Mouse (Mus musculus) lung, postnatal 0 days (tissue): Measurements from ENCODE around the gene Tsc22d1. TPM values are rescaled to one million over a fixed set of nuclear protein-coding genes. Genes with fewer than 3 reads are reported as not detected.

Experiments used
- ATAC-seq: fragments of 200-750 bp; cut with Nextera tagmentation; 2 replicates; pipeline ENCODE4 v1.8.0; 2017; ENCODE audit warnings: moderate library complexity
- DNase-seq: peaks from one replicate; pipeline ENCODE4 v3.0.0-alpha.2; 2016; ENCODE audit warnings: low spot score
- H3K27ac ChIP-seq: fragments of 300-500 bp; sonication (generic); 2 replicates; pipeline ENCODE4 v1.5.1; 2014; ENCODE audit warnings: antibody characterized with exemption, mild to moderate bottlenecking, low read length, mixed read lengths
- H3K27me3 ChIP-seq: fragments of 300-500 bp; sonication (generic); replicated peaks from 2 replicates; pipeline ENCODE4 v1.6.1; 2014; ENCODE audit warnings: low read length, mixed read lengths; ENCODE audit not compliant: insufficient read depth
- H3K36me3 ChIP-seq: fragments of 300-500 bp; sonication (generic); 2 replicates; pipeline ENCODE4 v1.6.1; 2014; ENCODE audit warnings: low read length, mixed read lengths; ENCODE audit not compliant: insufficient read depth
- H3K4me1 ChIP-seq: fragments of 300-500 bp; sonication (generic); 2 replicates; pipeline ENCODE4 v1.6.1; 2014; ENCODE audit warnings: antibody characterized with exemption, low read depth, low read length, mixed read lengths; ENCODE audit not compliant: insufficient read depth
- H3K4me2 ChIP-seq: fragments of 300-500 bp; sonication (generic); replicated peaks from 2 replicates; pipeline ENCODE4 v1.6.1; 2014; ENCODE audit warnings: low read depth, mild to moderate bottlenecking, low read length, moderate library complexity, mixed read lengths
- H3K4me3 ChIP-seq: fragments of 300-500 bp; sonication (generic); 2 replicates; pipeline ENCODE4 v1.5.1; 2014; ENCODE audit warnings: low read depth, low read length
- H3K9ac ChIP-seq: fragments of 300-500 bp; sonication (generic); replicated peaks from 2 replicates; pipeline ENCODE4 v1.6.1; 2014; ENCODE audit warnings: low read depth, mild to moderate bottlenecking
- H3K9me3 ChIP-seq: fragments of 300-500 bp; sonication (generic); 2 replicates; pipeline ENCODE4 v1.6.1; 2016; ENCODE audit warnings: low read length, mixed read lengths
- CTCF ChIP-seq: IDR thresholded peaks from 2 replicates; pipeline ENCODE4 v1.5.1; 2016; ENCODE audit warnings: antibody characterized with exemption, mild to moderate bottlenecking
- EP300 ChIP-seq: IDR thresholded peaks from 2 replicates; pipeline ENCODE4 v1.6.1; 2016; ENCODE audit warnings: antibody characterized with exemption, mild to moderate bottlenecking, control low read depth
- WGBS: fragments of 180-500 bp; shearing (Covaris S2); extraction: QIAGEN DNeasy Blood & Tissue Kit; methylation state at CpG from one replicate; pipeline ENCODE4 v1.1.7; 2014; 5-methylcytosine and 5-hydroxymethylcytosine counted together
- polyA plus RNA-seq: library from polyadenylated mRNA; unstranded; fragments of >200 nt; fragmentation: Nextera tagmentation; extraction: Ambion mirVana; gene quantifications from 2 replicates; pipeline ENCODE4 v1.2.1, GENCODE M21; 2015

The Tsc22d1 gene
- polyA plus RNA-seq, 1 experiment from 2014 or later, result 635 TPM

GRCm38 (mm10) chr14:76544136-76544535, 129.4 kb downstream of the Tsc22d1 start:
- DNase-seq (no peak), ATAC-seq (no peak)
- Histone ChIP-seq H3K4me2 (no peak overlapping the region), H3K9ac (no peak overlapping the region), H3K9me3 (no peaks in the 10 kb centered on the region), H3K36me3 (no peaks in the 10 kb centered on the region), H3K4me3 (no peak overlapping the region), H3K4me1 (no peaks in the 10 kb centered on the region), H3K27me3 (no peaks in the 10 kb centered on the region), H3K27ac (no peak overlapping the region)
- no peak for TF ChIP-seq CTCF
- TF ChIP-seq EP300, result no peak
- 69% methylated on average over 6 of the region's 6 CpGs for WGBS

GRCm38 (mm10) chr14:76555263-76556030, 140.7 kb downstream of the Tsc22d1 start:
- Histone ChIP-seq H3K4me3 (no peak overlapping the region), H3K4me2 (peak overlapping the region; percentile 71; the same call in 1 of the 2 replicates), H3K36me3 (no peaks in the 10 kb centered on the region), H3K27me3 (no peaks in the 10 kb centered on the region), H3K4me1 (no peaks in the 10 kb centered on the region), H3K27ac (no peak overlapping the region), H3K9me3 (no peaks in the 10 kb centered on the region), H3K9ac (no peak overlapping the region; the same call in 1 of the 2 replicates)
- WGBS, result 51% methylated on average over 18 of the region's 18 CpGs
- TF ChIP-seq EP300 (no peak), CTCF (no peak)
- ATAC-seq, result no peak; the same call in 1 of the 2 replicates
- DNase-seq, result peak; percentile 23

GRCm38 (mm10) chr14:76556031-76556851, 141.5 kb downstream of the Tsc22d1 start:
- peak overlapping the region; percentile 71 for H3K4me2 ChIP-seq
- H3K9me3 ChIP-seq, result no peaks in the 10 kb centered on the region
- ATAC-seq (peak; percentile 66), DNase-seq (peak; percentile 58)
- no peaks in the 10 kb centered on the region for H3K27me3 ChIP-seq
- no peak overlapping the region for H3K27ac ChIP-seq
- WGBS, result under 1% methylated on average over 53 of the region's 67 CpGs
- H3K4me1 ChIP-seq, result no peaks in the 10 kb centered on the region
- TF ChIP-seq CTCF, result no peak; the same call in 1 of the 2 replicates
- TF ChIP-seq EP300, result no peak
- peak overlapping the region; percentile 43 for H3K4me3 ChIP-seq
- no peaks in the 10 kb centered on the region for H3K36me3 ChIP-seq
- H3K9ac ChIP-seq, result peak overlapping the region; percentile 30

- Histone ChIP-seq H3K4me1 (no peaks in the 10 kb centered on the region), H3K9me3 (no peaks in the 10 kb centered on the region), H3K27ac (no peak within 1 kb of the TSS), H3K4me2 (peak within 1 kb of the TSS; percentile 71), H3K27me3 (no peaks in the 10 kb centered on the region), H3K36me3 (no peaks in the 10 kb centered on the region), H3K4me3 (peak within 1 kb of the TSS; percentile 43), H3K9ac (peak within 1 kb of the TSS; percentile 30)
- 10% methylated on average over 17 of the region's 17 CpGs for WGBS
- ATAC-seq (no peak), DNase-seq (no peak)
- TF ChIP-seq EP300, result no peak
Measured at GRCm38 (mm10) chr14:76556852-76557208, 142.1 kb downstream of the Tsc22d1 start, which contains the start of gene Serp2. Gene Serp2, minus strand, starts transcription at chr14:76556889.

Other genes with a start within 250 kb of the Tsc22d1 start
- 4.1 and 5.1 TPM in 2 replicates for gene Serp2, start 141.9 kb downstream of the Tsc22d1 start, polyA plus RNA-seq